Mouse (Mus musculus): ENCODE measurements around the gene Lst1.

GRCm38 (mm10) chr17:35205380-35205769 is 17.1 kb upstream of the Lst1 start:
- TF ChIP-seq CTCF (IDR thresholded peaks at IDR 0.05; ENCODE audit: low read depth), result no peak
- TF ChIP-seq EP300 (optimal IDR thresholded peaks at IDR 0.05), result no peak
